ENCODE assay signal across 8 mouse cellular contexts in the genomic region with DNA sequence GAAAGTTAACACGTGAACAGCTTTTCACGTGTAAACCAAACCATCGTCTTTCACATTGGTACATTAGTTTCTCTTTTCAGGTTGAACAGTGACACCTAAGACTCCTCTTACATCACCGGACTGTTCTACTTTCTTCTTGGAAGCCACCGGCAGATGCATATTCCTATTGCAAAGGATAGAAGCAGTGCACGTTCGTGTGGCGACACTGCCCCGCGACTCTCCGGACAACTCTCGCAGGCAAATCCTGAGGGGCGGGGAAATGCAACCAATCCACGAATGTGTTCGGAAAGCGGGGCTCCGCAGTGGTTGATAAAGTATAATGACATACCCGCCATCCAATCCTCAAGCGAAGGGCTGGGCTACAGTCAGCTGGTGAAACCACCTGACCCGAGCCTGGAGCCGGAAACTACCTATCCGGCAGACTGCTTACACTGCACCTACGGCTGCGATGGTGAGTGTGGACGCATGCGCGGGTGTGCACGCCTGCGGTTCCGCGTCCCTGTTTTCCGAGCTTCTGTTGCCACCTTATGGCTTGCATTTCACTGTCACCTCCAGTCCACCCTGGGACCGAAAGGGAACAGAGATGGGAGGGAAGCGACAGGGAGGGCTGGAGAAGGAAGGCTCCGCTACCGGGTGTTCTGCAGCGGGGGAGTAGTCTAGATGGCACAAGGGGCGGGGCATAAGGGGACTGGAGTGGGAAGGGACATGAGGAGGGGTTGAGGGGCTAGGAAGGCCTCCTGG. TPM values are rescaled to one million over a fixed set of nuclear protein-coding genes. Genes with fewer than 3 reads are reported as not detected.
DNase-seq lines count a peak whose midpoint lies in the region; ATAC-seq and TF ChIP-seq lines count a peak whose summit lies in the region.

A gene (plus strand): TSS at position 130 of the 741 bp plus-strand sequence.

- peak within 1 kb of the TSS; percentile 90 for H3K4me2 ChIP-seq in heart, embryonic 12.5 days
- H3K4me2 ChIP-seq in kidney, postnatal 0 days (ENCODE audit: low read length), result peak within 1 kb of the TSS; percentile 71
- H3K4me2 ChIP-seq in liver, embryonic 11.5 days, result peak within 1 kb of the TSS; percentile 96
- peak within 1 kb of the TSS; percentile 54 for H3K4me2 ChIP-seq in stomach, embryonic 14.5 days (replicated peaks; ENCODE audit: low read depth, low read length)

- peak; percentile 98 for ATAC-seq in erythroid progenitor cell, adult 5-6 weeks (replicated peaks; ENCODE audit: low FRiP score, poor library complexity, severe bottlenecking)
- peak; percentile 100 for ATAC-seq in heart, embryonic 12.5 days (ENCODE audit: insufficient number of reproducible peaks, low FRiP score)
- ATAC-seq in kidney, postnatal 0 days (replicated peaks; ENCODE audit: low FRiP score, low read depth), result peak; percentile 100
- peak; percentile 99 for ATAC-seq in liver, embryonic 11.5 days (replicated peaks; ENCODE audit: low FRiP score)
- peak; percentile 99 for ATAC-seq in stomach, embryonic 14.5 days (ENCODE audit: insufficient number of reproducible peaks, insufficient read depth, low FRiP score, low read depth)

- H3K27me3 ChIP-seq in heart, embryonic 12.5 days (replicated peaks), result no peaks in the 10 kb centered on the region
- no peaks in the 10 kb centered on the region for H3K27me3 ChIP-seq in kidney, postnatal 0 days (ENCODE audit: insufficient read depth, low read length)
- H3K27me3 ChIP-seq in liver, embryonic 11.5 days (replicated peaks; ENCODE audit: control insufficient read depth, insufficient read depth, low read length), result no peaks in the 10 kb centered on the region
- no peaks in the 10 kb centered on the region for H3K27me3 ChIP-seq in stomach, embryonic 14.5 days (ENCODE audit: control insufficient read depth, insufficient read depth, low read length)

- peak within 1 kb of the TSS; percentile 86 for H3K27ac ChIP-seq in heart, embryonic 12.5 days (ENCODE audit: poor library complexity, severe bottlenecking)
- H3K27ac ChIP-seq in kidney, postnatal 0 days, result peak within 1 kb of the TSS; percentile 68
- H3K27ac ChIP-seq in liver, embryonic 11.5 days (ENCODE audit: low read depth, low read length), result peak within 1 kb of the TSS; percentile 66
- H3K27ac ChIP-seq in stomach, embryonic 14.5 days (ENCODE audit: low read length), result peak within 1 kb of the TSS; percentile 49; the same call in 1 of the 2 replicates

- peak within 1 kb of the TSS; percentile 83 for H3K9ac ChIP-seq in heart, embryonic 12.5 days
- H3K9ac ChIP-seq in kidney, postnatal 0 days (ENCODE audit: low read depth, low read length), result peak within 1 kb of the TSS; percentile 63
- H3K9ac ChIP-seq in liver, embryonic 11.5 days (ENCODE audit: low read depth, low read length), result peak within 1 kb of the TSS; percentile 81
- peak within 1 kb of the TSS; percentile 8 for H3K9ac ChIP-seq in stomach, embryonic 14.5 days (replicated peaks; ENCODE audit: low read depth, low read length)

- H3K9me3 ChIP-seq in heart, embryonic 12.5 days (replicated peaks), result no peaks in the 10 kb centered on the region
- no peaks in the 10 kb centered on the region for H3K9me3 ChIP-seq in kidney, postnatal 0 days (replicated peaks; ENCODE audit: low read length)
- no peaks in the 10 kb centered on the region for H3K9me3 ChIP-seq in liver, embryonic 11.5 days (ENCODE audit: control insufficient read depth, low read length)
- H3K9me3 ChIP-seq in stomach, embryonic 14.5 days (ENCODE audit: control insufficient read depth, low read depth, low read length), result no peaks in the 10 kb centered on the region

- H3K4me3 ChIP-seq in heart, embryonic 12.5 days, result peak within 1 kb of the TSS; percentile 84
- peak within 1 kb of the TSS; percentile 63 for H3K4me3 ChIP-seq in kidney, postnatal 0 days (replicated peaks; ENCODE audit: low read depth, low read length)
- peak within 1 kb of the TSS; percentile 76 for H3K4me3 ChIP-seq in liver, embryonic 11.5 days (ENCODE audit: low read depth, low read length)
- peak within 1 kb of the TSS; percentile 51 for H3K4me3 ChIP-seq in stomach, embryonic 14.5 days (ENCODE audit: low read depth, low read length)

- WGBS in heart, embryonic 12.5 days, result under 1% methylated on average over 38 of the region's 38 CpGs
- WGBS in kidney, postnatal 0 days, result under 1% methylated on average over 38 of the region's 38 CpGs
- WGBS in liver, embryonic 11.5 days, result under 1% methylated on average over 38 of the region's 38 CpGs
- WGBS in stomach, embryonic 14.5 days, result under 1% methylated on average over 38 of the region's 38 CpGs

- H3K4me1 ChIP-seq in heart, embryonic 12.5 days (replicated peaks), result peaks cover 37% of the 10 kb centered on the region
- 0 out of 2 replicates have a peak, but pooled peaks cover 4% of the 10 kb centered on the region for H3K4me1 ChIP-seq in kidney, postnatal 0 days (replicated peaks; ENCODE audit: insufficient read depth, low read length)
- peaks cover 38% of the 10 kb centered on the region for H3K4me1 ChIP-seq in liver, embryonic 11.5 days (replicated peaks; ENCODE audit: control insufficient read depth, insufficient read depth, low read length)
- no peaks in the 10 kb centered on the region for H3K4me1 ChIP-seq in stomach, embryonic 14.5 days (ENCODE audit: control insufficient read depth, insufficient read depth, low read length)

- H3K36me3 ChIP-seq in heart, embryonic 12.5 days, result peaks cover 26% of the 10 kb centered on the region
- peaks cover 13% of the 10 kb centered on the region for H3K36me3 ChIP-seq in kidney, postnatal 0 days (ENCODE audit: insufficient read depth, low read length)
- H3K36me3 ChIP-seq in liver, embryonic 11.5 days (ENCODE audit: control insufficient read depth, insufficient read depth, low read length), result peaks cover 11% of the 10 kb centered on the region
- peaks cover 21% of the 10 kb centered on the region for H3K36me3 ChIP-seq in stomach, embryonic 14.5 days (ENCODE audit: control insufficient read depth, insufficient read depth, low read length)

- peak; percentile 58 for TF ChIP-seq CTCF in kidney, postnatal 0 days (IDR thresholded peaks at IDR 0.05; ENCODE audit: low read depth)

- peak; percentile 97 for DNase-seq in CD4-positive helper T cell, adult 2 months (ENCODE audit: low read depth, low spot score)
- peak; percentile 94 for DNase-seq in brain, embryonic 18.5 days (ENCODE audit: low read depth, low spot score)
- peak; percentile 98 for DNase-seq in kidney, postnatal 0 days (ENCODE audit: low spot score)
- DNase-seq in liver, embryonic 11.5 days (ENCODE audit: low spot score), result peak; percentile 87
- DNase-seq in naive thymus-derived CD4-positive, alpha-beta T cell, adult 2 months (ENCODE audit: low read depth), result peak; percentile 94

RNA-seq across cellular contexts. Expression of the gene that starts here (rescaled TPM):
- total RNA-seq in erythroid progenitor cell, adult 5-6 weeks (2015; ENCODE audit: low replicate concordance), result 22.3 and 26.4 TPM in 2 replicates
- 4.6 and 5.4 TPM in 2 replicates for total RNA-seq in erythroid progenitor cell, adult 5-6 weeks (2017; ENCODE audit: low replicate concordance)
- polyA plus RNA-seq in heart, embryonic 12.5 days (2016; fragmentation: Nextera tagmentation; extraction: Ambion mirVana), result 62.4 and 70.7 TPM in 2 replicates
- polyA plus RNA-seq in kidney, postnatal 0 days (2015; fragmentation: Nextera tagmentation; extraction: Ambion mirVana), result 77.6 and 87.0 TPM in 2 replicates
- 40.3 and 49.2 TPM in 2 replicates for polyA plus RNA-seq in liver, embryonic 11.5 days (2014; fragmentation: Nextera tagmentation; extraction: Ambion mirVana)
- 66.1 and 74.0 TPM in 2 replicates for polyA plus RNA-seq in stomach, embryonic 14.5 days (2014; fragmentation: Nextera tagmentation; extraction: Ambion mirVana)

Comparison
In these comparisons a context has a peak if more than half of its experiments do, and no peak if none do; other contexts are left out.
1. Peak in every context shown above with its lines: DNase-seq, ATAC-seq, H3K4me3 ChIP-seq and H3K27ac ChIP-seq.
2. H3K9ac ChIP-seq: peak in every context shown above with its lines; median percentile 83 in heart, embryonic 12.5 days; 81 in liver, embryonic 11.5 days; 63 in kidney, postnatal 0 days; 8 in stomach, embryonic 14.5 days.